Mouse (Mus musculus) macrophage (primary cell): ENCODE results near the gene Cluap1. TPM values are rescaled to one million over a fixed set of nuclear protein-coding genes. Genes with fewer than 3 reads are reported as not detected.
"Not testable (repeated sequence)": the region's sequence is repeated elsewhere in the genome, so short reads cannot be mapped to it uniquely, and the experiment has no call there.

Experiments
- H3K27ac ChIP-seq: fragments of 350-480 bp; formaldehyde crosslinking; 2 replicates; pipeline ENCODE4 v1.9.0; 2021
- H3K36me3 ChIP-seq: fragments of 350-480 bp; formaldehyde crosslinking; 2 replicates; pipeline ENCODE4 v1.9.0; 2021; ENCODE audit errors: inconsistent target
- H3K4me3 ChIP-seq: fragments of 350-480 bp; formaldehyde crosslinking; 2 replicates; pipeline ENCODE4 v1.9.0; 2021; ENCODE audit errors: inconsistent target
- H3K79me2 ChIP-seq: fragments of 350-480 bp; formaldehyde crosslinking; 2 replicates; pipeline ENCODE4 v1.9.0; 2021; ENCODE audit errors: inconsistent target
- WGBS: methylation state at CpG from one replicate; pipeline ENCODE4 v1.1.7; 2026; ENCODE audit warnings: inconsistent platforms; ENCODE audit not compliant: missing documents; 5-methylcytosine and 5-hydroxymethylcytosine counted together
- polyA plus RNA-seq: library from polyadenylated mRNA; stranded (reverse); fragments of 250-400 nt; gene quantifications from 3 replicates; pipeline ENCODE4 v1.2.4, GENCODE M21; 2018; ENCODE audit warnings: inconsistent platforms

Cluap1 gene
- polyA plus RNA-seq, 1 experiment from 2014 or later, result 6.1 TPM

DNA sequence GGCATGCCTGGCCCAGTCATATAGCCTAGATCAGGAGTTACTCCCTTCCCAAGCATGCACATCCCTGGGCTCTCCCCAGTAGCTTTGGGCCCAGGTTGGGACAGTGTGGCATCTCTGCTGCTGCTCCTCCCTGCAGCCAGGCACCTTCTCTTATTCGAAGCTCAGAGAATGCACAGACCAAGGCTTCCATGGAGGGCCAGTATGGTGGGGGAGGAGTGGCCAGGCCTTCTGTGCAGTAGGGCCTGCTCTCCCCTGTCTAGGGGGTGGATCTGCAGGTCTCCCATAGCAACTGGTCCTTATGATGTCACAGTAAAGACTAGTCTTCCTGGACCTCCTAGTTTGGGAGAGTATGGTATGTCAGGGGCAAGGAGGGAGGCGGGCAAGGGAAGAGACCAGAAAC, 1.1 kb upstream of the Cluap1 start:
- Histone ChIP-seq H3K27ac (no peak overlapping the region), H3K36me3 (peaks cover 19% of the 10 kb centered on the region), H3K4me3 (no peak overlapping the region), H3K79me2 (no peaks in the 10 kb centered on the region)
- 80% methylated on average over 2 of the region's 2 CpGs for WGBS

GRCm38 (mm10) chr16:3909118-3909517, 517 bp downstream of the Cluap1 start:
- under 1% methylated on average over 20 of the region's 20 CpGs for WGBS
- Histone ChIP-seq H3K27ac (0 out of 2 replicates have a peak overlapping the region, but pooled peaks have one; percentile 64), H3K36me3 (peaks cover 8% of the 10 kb centered on the region; the same call in 1 of the 2 replicates), H3K4me3 (peak overlapping the region; percentile 69), H3K79me2 (no peaks in the 10 kb centered on the region)

DNA sequence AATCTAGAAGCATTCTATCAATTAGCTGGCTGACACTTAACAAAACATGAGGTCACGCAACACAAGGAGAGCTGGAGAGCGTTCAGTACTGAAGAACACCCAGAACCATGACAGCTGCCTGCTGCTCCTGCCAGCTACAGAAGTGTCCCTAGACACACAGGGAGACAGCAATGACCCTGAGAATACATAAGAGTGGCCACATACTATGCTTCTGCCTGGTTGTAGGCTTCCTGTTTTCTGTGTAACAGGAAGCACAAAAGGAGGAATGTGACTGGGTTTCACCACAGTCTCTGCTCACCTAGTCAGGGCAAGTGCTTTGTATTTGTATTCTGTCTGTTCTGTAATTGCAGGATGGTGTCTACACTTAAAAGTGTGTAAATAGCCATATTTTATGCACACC, 12.2 kb downstream of the Cluap1 start:
- Histone ChIP-seq H3K79me2 (no peaks in the 10 kb centered on the region), H3K36me3 (peaks cover 18% of the 10 kb centered on the region), H3K27ac (no peak overlapping the region), H3K4me3 (no peak overlapping the region)
- 94% methylated on average over 2 of the region's 2 CpGs for WGBS

DNA sequence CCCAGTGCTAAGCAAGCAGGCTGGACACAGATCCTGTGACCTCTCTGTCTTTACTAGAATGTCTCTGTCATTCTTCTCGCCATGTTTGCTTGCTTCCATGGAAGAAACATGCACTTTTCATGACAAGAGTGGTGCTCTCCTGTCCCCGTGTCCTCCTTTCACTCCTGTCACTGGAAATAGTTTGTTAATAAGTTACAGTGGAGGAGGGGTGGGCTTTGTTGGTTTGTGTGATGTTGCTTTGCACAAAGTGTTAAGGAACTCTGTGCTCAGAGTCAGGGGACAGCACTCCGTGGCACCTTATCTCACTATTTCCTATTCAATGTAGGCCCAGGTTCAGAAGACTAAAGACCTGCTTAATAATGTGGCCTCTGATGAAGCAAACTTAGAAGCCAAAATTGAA, 14.9 kb downstream of the Cluap1 start:
- WGBS, result 96% methylated on average over 3 of the region's 3 CpGs
- Histone ChIP-seq H3K36me3 (peaks cover 18% of the 10 kb centered on the region), H3K4me3 (no peak overlapping the region), H3K79me2 (no peaks in the 10 kb centered on the region), H3K27ac (no peak overlapping the region)

GRCm38 (mm10) chr16:3923966-3924365, 15.4 kb downstream of the Cluap1 start:
- Histone ChIP-seq H3K4me3 (no peak overlapping the region), H3K36me3 (peaks cover 18% of the 10 kb centered on the region), H3K27ac (no peak overlapping the region), H3K79me2 (no peaks in the 10 kb centered on the region)
- 92% methylated on average over 4 of the region's 4 CpGs for WGBS

DNA sequence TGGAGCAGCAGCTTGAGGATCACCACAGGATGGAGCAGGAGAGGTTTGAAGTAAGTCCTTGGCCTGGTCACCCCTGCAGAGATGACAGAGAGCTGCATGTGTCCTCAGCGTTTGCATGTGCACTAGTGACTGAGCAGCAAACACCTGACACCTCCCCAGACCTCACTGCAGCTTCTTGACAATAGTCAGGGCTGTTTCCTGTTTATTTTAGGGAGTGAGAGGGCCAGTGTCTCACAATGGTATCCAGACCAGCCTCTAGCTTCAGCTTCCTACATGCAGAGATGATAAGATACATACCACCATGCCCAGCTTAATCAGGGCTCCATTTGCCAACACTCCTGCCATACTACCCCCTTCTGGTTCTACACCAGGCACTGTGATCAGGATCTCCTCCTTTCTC, 20.0 kb downstream of the Cluap1 start:
- Histone ChIP-seq H3K27ac (peak overlapping the region; percentile 57), H3K4me3 (no peak overlapping the region), H3K36me3 (peaks cover 18% of the 10 kb centered on the region), H3K79me2 (no peaks in the 10 kb centered on the region)
- WGBS, result 69% methylated on average over 1 of the region's 1 CpGs

DNA sequence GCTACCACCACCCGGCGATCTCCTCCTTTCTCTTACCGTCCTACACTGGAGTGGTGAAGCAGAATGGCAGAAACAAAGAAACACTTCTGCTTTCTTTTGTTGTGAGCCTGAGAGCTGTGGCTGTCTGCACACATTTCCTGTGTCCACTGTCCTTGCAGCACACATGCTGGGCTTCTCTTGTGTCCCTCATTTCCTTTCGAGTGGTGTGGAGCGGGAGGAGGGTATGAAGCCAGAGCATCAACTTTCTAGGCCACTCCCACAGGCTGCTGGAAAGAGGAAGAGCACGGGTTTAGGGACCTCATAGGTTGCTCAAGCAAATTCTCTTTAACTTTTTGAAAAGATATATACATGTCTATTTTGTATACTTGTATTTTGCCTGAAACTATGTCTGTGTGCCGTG, 20.6 kb downstream of the Cluap1 start:
- Histone ChIP-seq H3K79me2 (no peaks in the 10 kb centered on the region), H3K27ac (peak overlapping the region; percentile 57)
- 37% methylated on average over 7 of the region's 7 CpGs for WGBS

GRCm38 (mm10) chr16:3933536-3933935, 24.9 kb downstream of the Cluap1 start:
- Histone ChIP-seq H3K79me2 (no peaks in the 10 kb centered on the region), H3K4me3 (no peak overlapping the region), H3K36me3 (peaks cover 9% of the 10 kb centered on the region), H3K27ac (no peak overlapping the region)
- WGBS, result 66% methylated on average over 6 of the region's 6 CpGs

More for the DNA sequence above, 20.6 kb downstream of the Cluap1 start:
- Histone ChIP-seq H3K36me3 (peaks cover 12% of the 10 kb centered on the region), H3K4me3 (no peak overlapping the region)

DNA sequence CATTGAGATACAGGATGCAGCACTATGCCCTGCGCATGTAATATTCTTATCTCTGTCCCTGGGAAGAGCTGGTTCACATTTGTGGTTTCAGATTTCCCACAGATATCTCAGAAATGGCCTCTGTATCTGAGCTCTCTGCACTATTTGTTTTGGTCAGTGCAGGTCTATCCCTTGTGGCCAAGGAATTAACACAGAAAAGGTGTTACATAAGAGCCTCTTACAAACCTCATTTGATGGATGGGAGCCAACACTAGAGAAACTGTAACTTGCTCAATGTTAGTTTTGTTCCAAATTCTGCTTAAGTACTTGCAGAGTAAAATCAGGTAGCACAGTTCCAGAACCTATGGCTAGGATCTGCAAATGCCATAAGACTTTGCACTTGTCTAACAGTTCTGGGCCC, 25.5 kb downstream of the Cluap1 start:
- H3K79me2 ChIP-seq, result no peaks in the 10 kb centered on the region
- no peak overlapping the region for H3K27ac ChIP-seq
- peaks cover 9% of the 10 kb centered on the region for H3K36me3 ChIP-seq
- no peak overlapping the region for H3K4me3 ChIP-seq
- 100% methylated on average over 1 of the region's 1 CpGs for WGBS

- WGBS, result 78% methylated on average over 4 of the region's 4 CpGs
- no peaks in the 10 kb centered on the region for H3K79me2 ChIP-seq
- H3K36me3 ChIP-seq, result peaks cover 9% of the 10 kb centered on the region
- no peak overlapping the region for H3K4me3 ChIP-seq
- H3K27ac ChIP-seq, result no peak overlapping the region
Measured at GRCm38 (mm10) chr16:3934701-3935100, 26.1 kb downstream of the Cluap1 start.

DNA sequence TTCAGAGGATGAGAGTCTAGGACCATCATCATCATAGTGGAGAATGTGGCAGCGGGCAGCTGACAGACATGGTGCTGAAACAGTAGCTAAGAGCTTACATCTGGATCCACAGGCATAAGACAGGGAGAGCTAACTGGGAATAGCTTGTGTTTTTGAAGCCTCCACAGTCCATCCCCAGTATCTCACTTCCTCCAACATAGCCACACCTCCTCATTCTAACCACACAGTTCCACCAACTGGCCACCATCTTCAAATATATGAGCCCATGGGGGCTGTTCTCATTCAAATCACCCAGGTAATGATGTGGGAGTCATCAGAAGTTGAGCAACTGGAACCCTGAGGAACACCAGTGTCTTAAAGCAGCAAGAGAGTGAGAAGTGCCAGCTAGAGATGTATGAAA, 42.5 kb downstream of the Cluap1 start:
- no peak overlapping the region for H3K27ac ChIP-seq
- 81% methylated on average over 1 of the region's 1 CpGs for WGBS
- H3K79me2 ChIP-seq, result no peaks in the 10 kb centered on the region
- peaks cover 19% of the 10 kb centered on the region; the same call in 1 of the 2 replicates for H3K36me3 ChIP-seq
- no peak overlapping the region for H3K4me3 ChIP-seq

DNA sequence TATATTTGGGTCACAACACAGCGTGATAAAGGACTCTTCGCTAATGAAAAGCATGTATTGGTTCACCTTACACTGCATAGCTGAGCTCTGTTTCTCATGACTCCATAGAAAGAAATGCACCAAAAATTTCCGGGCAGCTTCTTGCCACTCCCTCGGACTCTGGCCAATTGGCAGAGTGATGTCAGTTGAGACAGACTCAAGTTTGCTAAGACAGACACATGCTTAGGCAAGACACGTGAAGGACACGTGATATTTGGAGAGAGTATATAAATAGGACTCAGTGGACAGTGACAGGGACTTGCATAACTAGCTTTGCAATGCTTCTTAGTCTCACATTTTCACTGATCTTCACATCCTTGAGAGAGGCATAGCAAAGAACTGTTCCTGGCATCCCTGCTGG, 47.8 kb downstream of the Cluap1 start:
- H3K36me3 ChIP-seq, result 0 out of 2 replicates have a peak, but pooled peaks cover 14% of the 10 kb centered on the region
- H3K79me2 ChIP-seq, result peaks cover 16% of the 10 kb centered on the region
- 80% methylated on average over 6 of the region's 6 CpGs for WGBS
- peak overlapping the region; percentile 35 for H3K27ac ChIP-seq
- no peak overlapping the region for H3K4me3 ChIP-seq

GRCm38 (mm10) chr16:3959261-3959660, 50.7 kb downstream of the Cluap1 start:
- H3K27ac ChIP-seq, result peak overlapping the region; percentile 76
- peak overlapping the region; percentile 27 for H3K4me3 ChIP-seq
- H3K36me3 ChIP-seq, result 0 out of 2 replicates have a peak, but pooled peaks cover 3% of the 10 kb centered on the region
- H3K79me2 ChIP-seq, result peaks cover 16% of the 10 kb centered on the region
- WGBS, result 45% methylated on average over 2 of the region's 2 CpGs

DNA sequence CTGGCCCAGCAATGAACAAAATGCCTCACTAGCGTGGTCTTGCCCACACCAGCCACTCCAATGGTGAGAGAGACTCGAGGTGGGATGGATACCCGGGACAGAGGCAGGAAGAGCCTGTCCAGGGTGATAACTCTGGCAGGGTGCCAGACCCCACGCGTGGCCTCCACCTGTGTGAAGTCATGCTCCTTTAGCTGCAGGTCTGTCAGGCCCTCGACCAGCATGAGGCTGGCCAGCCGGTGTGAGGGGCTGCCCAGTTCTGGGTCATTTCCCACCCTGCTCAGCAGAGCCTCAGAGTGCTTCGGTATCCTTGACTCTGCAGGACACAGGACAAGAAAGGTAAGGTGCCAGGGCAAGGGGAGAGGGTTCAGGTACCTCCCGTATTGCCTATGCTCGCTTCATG, 56.4 kb downstream of the Cluap1 start:
- no peak overlapping the region for H3K4me3 ChIP-seq
- no peaks in the 10 kb centered on the region for H3K79me2 ChIP-seq
- H3K36me3 ChIP-seq, result no peaks in the 10 kb centered on the region
- 84% methylated on average over 10 of the region's 10 CpGs for WGBS
- H3K27ac ChIP-seq, result no peak overlapping the region

GRCm38 (mm10) chr16:3965534-3965933, 56.9 kb downstream of the Cluap1 start:
- H3K4me3 ChIP-seq, result no peak overlapping the region
- H3K36me3 ChIP-seq, result no peaks in the 10 kb centered on the region
- WGBS, result 92% methylated on average over 3 of the region's 3 CpGs
- H3K27ac ChIP-seq, result no peak overlapping the region
- H3K79me2 ChIP-seq, result no peaks in the 10 kb centered on the region

DNA sequence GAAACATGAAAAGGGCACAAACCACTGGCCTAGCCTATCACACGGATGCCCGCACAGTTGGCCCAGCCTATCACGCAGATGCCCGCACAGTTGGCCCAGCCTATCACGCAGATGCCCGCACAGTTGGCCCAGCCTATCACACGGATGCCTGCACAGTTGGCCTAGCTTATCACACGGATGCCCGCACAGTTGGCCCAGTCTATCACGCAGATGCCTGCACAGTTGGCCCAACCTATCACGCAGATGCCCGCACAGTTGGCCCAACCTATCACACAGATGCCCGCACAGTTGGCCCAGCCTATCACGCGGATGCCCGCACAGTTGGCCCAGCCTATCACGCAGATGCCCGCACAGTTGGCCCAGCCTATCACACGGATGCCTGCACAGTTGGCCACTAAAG, 65.9 kb downstream of the Cluap1 start:
- not testable (repeated sequence) for H3K4me3 ChIP-seq, H3K27ac ChIP-seq, H3K79me2 ChIP-seq, H3K36me3 ChIP-seq
- 98% methylated on average over 18 of the region's 19 CpGs for WGBS
